Mouse (Mus musculus): ENCODE measurements around the gene Ovol2. TPM values are rescaled to one million over a fixed set of nuclear protein-coding genes. Genes with fewer than 3 reads are reported as not detected.

The Ovol2 gene
- polyA plus RNA-seq, 1 experiment from 2014 or later, result 7.5 TPM

GRCm38 (mm10) chr2:144330352-144330959 lies 1.5 kb downstream of the Ovol2 start:
- H3K27ac ChIP-seq (ENCODE audit: low read depth, low read length), result peak overlapping the region; percentile 41; the same call in 1 of the 2 replicates

GRCm38 (mm10) chr2:144329937-144330336 lies 2.0 kb downstream of the Ovol2 start:
- H3K4me2 ChIP-seq (replicated peaks; ENCODE audit: low read depth), result peak overlapping the region; percentile 99
- no peaks in the 10 kb centered on the region for H3K36me3 ChIP-seq (ENCODE audit: control insufficient read depth, insufficient read depth)
- TF ChIP-seq CTCF (IDR thresholded peaks at IDR 0.05; ENCODE audit: low read depth), result no peak
- 11% methylated on average over 10 of the region's 10 CpGs for WGBS
- 0 out of 2 replicates have a peak overlapping the region, but pooled peaks have one; percentile 4 for H3K9ac ChIP-seq (ENCODE audit: low read depth, low read length)
- no peaks in the 10 kb centered on the region for H3K9me3 ChIP-seq (ENCODE audit: control insufficient read depth)
- no peak for ATAC-seq
- peaks cover 13% of the 10 kb centered on the region; the same call in 1 of the 2 replicates for H3K27me3 ChIP-seq (replicated peaks; ENCODE audit: control insufficient read depth, insufficient read depth, low read length)
- no peak overlapping the region for H3K27ac ChIP-seq (ENCODE audit: low read depth, low read length)
- H3K4me1 ChIP-seq (replicated peaks; ENCODE audit: control insufficient read depth, insufficient read depth, low read length), result peaks cover 6% of the 10 kb centered on the region; the same call in 1 of the 2 replicates
- peak overlapping the region; percentile 56 for H3K4me3 ChIP-seq (ENCODE audit: low read depth, low read length)

More at GRCm38 (mm10) chr2:144330352-144330959, 1.5 kb downstream of the Ovol2 start:
- no peaks in the 10 kb centered on the region for H3K36me3 ChIP-seq (ENCODE audit: control insufficient read depth, insufficient read depth)
- H3K27me3 ChIP-seq (replicated peaks; ENCODE audit: control insufficient read depth, insufficient read depth, low read length), result peaks cover 13% of the 10 kb centered on the region; the same call in 1 of the 2 replicates
- H3K9me3 ChIP-seq (ENCODE audit: control insufficient read depth), result no peaks in the 10 kb centered on the region
- peaks cover 6% of the 10 kb centered on the region; the same call in 1 of the 2 replicates for H3K4me1 ChIP-seq (replicated peaks; ENCODE audit: control insufficient read depth, insufficient read depth, low read length)
- H3K4me3 ChIP-seq (ENCODE audit: low read depth, low read length), result peak overlapping the region; percentile 56
- ATAC-seq, result peak; percentile 61
- WGBS, result under 1% methylated on average over 41 of the region's 41 CpGs
- no peak for TF ChIP-seq CTCF (IDR thresholded peaks at IDR 0.05; ENCODE audit: low read depth)
- peak overlapping the region; percentile 38 for H3K9ac ChIP-seq (ENCODE audit: low read depth, low read length)
- peak overlapping the region; percentile 99 for H3K4me2 ChIP-seq (replicated peaks; ENCODE audit: low read depth)

GRCm38 (mm10) chr2:144329451-144329850 lies 2.5 kb downstream of the Ovol2 start:
- Histone ChIP-seq H3K9ac (ENCODE audit: low read depth, low read length) (no peak overlapping the region), H3K4me2 (replicated peaks; ENCODE audit: low read depth) (peak overlapping the region; percentile 99), H3K27me3 (replicated peaks; ENCODE audit: control insufficient read depth, insufficient read depth, low read length) (peaks cover 12% of the 10 kb centered on the region; the same call in 1 of the 2 replicates), H3K36me3 (ENCODE audit: control insufficient read depth, insufficient read depth) (no peaks in the 10 kb centered on the region), H3K4me1 (replicated peaks; ENCODE audit: control insufficient read depth, insufficient read depth, low read length) (peaks cover 6% of the 10 kb centered on the region; the same call in 1 of the 2 replicates), H3K4me3 (ENCODE audit: low read depth, low read length) (0 out of 2 replicates have a peak overlapping the region, but pooled peaks have one; percentile 56), H3K9me3 (ENCODE audit: control insufficient read depth) (no peaks in the 10 kb centered on the region), H3K27ac (ENCODE audit: low read depth, low read length) (no peak overlapping the region)
- WGBS, result 10% methylated on average over 10 of the region's 10 CpGs
- no peak for TF ChIP-seq CTCF (IDR thresholded peaks at IDR 0.05; ENCODE audit: low read depth)
- no peak for ATAC-seq

- no peak for TF ChIP-seq CTCF (IDR thresholded peaks at IDR 0.05; ENCODE audit: low read depth)
- Histone ChIP-seq H3K36me3 (ENCODE audit: control insufficient read depth, insufficient read depth) (no peaks in the 10 kb centered on the region), H3K27ac (ENCODE audit: low read depth, low read length) (no peak overlapping the region), H3K27me3 (replicated peaks; ENCODE audit: control insufficient read depth, insufficient read depth, low read length) (0 out of 2 replicates have a peak, but pooled peaks cover 2% of the 10 kb centered on the region), H3K9me3 (ENCODE audit: control insufficient read depth) (no peaks in the 10 kb centered on the region), H3K9ac (ENCODE audit: low read depth, low read length) (no peak overlapping the region), H3K4me1 (replicated peaks; ENCODE audit: control insufficient read depth, insufficient read depth, low read length) (no peaks in the 10 kb centered on the region), H3K4me2 (replicated peaks; ENCODE audit: low read depth) (no peak overlapping the region), H3K4me3 (ENCODE audit: low read depth, low read length) (no peak overlapping the region)
- WGBS, result 73% methylated on average over 3 of the region's 3 CpGs
- ATAC-seq, result no peak
These were observed 7.7 kb downstream of the Ovol2 start for GRCm38 (mm10) chr2:144324218-144324617.

- no peaks in the 10 kb centered on the region for H3K9me3 ChIP-seq (ENCODE audit: control insufficient read depth)
- no peak overlapping the region for H3K9ac ChIP-seq (ENCODE audit: low read depth, low read length)
- H3K27me3 ChIP-seq (replicated peaks; ENCODE audit: control insufficient read depth, insufficient read depth, low read length), result no peaks in the 10 kb centered on the region
- TF ChIP-seq CTCF (IDR thresholded peaks at IDR 0.05; ENCODE audit: low read depth), result no peak
- H3K4me1 ChIP-seq (replicated peaks; ENCODE audit: control insufficient read depth, insufficient read depth, low read length), result no peaks in the 10 kb centered on the region
- no peak for ATAC-seq
- no peaks in the 10 kb centered on the region for H3K36me3 ChIP-seq (ENCODE audit: control insufficient read depth, insufficient read depth)
- no peak overlapping the region for H3K4me3 ChIP-seq (ENCODE audit: low read depth, low read length)
- H3K4me2 ChIP-seq (replicated peaks; ENCODE audit: low read depth), result no peak overlapping the region
- H3K27ac ChIP-seq (ENCODE audit: low read depth, low read length), result no peak overlapping the region
- WGBS, result 73% methylated on average over 2 of the region's 2 CpGs
These were observed 20.6 kb downstream of the Ovol2 start for GRCm38 (mm10) chr2:144311372-144311771.

GRCm38 (mm10) chr2:144310273-144310672 lies 21.7 kb downstream of the Ovol2 start:
- no peak overlapping the region for H3K9ac ChIP-seq (ENCODE audit: low read depth, low read length)
- no peaks in the 10 kb centered on the region for H3K9me3 ChIP-seq (ENCODE audit: control insufficient read depth)
- no peaks in the 10 kb centered on the region for H3K27me3 ChIP-seq (replicated peaks; ENCODE audit: control insufficient read depth, insufficient read depth, low read length)
- WGBS, result 50% methylated on average over 5 of the region's 5 CpGs
- ATAC-seq, result no peak
- no peak overlapping the region for H3K4me2 ChIP-seq (replicated peaks; ENCODE audit: low read depth)
- no peak for TF ChIP-seq CTCF (IDR thresholded peaks at IDR 0.05; ENCODE audit: low read depth)
- no peaks in the 10 kb centered on the region for H3K36me3 ChIP-seq (ENCODE audit: control insufficient read depth, insufficient read depth)
- H3K27ac ChIP-seq (ENCODE audit: low read depth, low read length), result no peak overlapping the region
- no peaks in the 10 kb centered on the region for H3K4me1 ChIP-seq (replicated peaks; ENCODE audit: control insufficient read depth, insufficient read depth, low read length)
- H3K4me3 ChIP-seq (ENCODE audit: low read depth, low read length), result no peak overlapping the region

Measured in intestine, postnatal 0 days (tissue).